Mouse (Mus musculus): ENCODE results near the gene Lce1j.
"Not testable (repeated sequence)": the region's sequence is repeated elsewhere in the genome, so short reads cannot be mapped to it uniquely, and the experiment has no call there.

The Lce1j gene

GRCm38 (mm10) chr3:92790414-92790813 lies at the start of gene Lce1j:
Gene Lce1j, minus strand, starts transcription at chr3:92790514.
- DNase-seq (ENCODE audit: low read depth, low spot score): no peak

DNA sequence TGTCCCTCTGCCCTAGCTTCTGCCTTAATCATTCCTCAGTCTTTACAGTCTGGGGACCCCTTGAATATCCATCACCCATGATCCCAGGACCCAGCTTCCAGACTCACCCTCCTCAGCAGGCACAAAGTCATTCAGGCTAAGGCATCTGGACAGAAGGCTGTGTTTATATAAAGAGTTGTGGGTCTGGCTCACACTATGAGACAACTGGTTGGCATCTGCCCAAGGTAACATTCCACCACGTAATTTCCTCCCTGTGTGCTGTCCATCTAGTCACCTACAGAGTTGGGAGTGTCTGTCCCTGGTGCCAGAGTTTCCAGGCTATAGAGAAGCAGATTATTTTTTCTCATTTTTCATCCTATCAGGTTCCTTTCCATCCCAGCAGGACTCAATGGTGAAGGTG lies 36.8 kb upstream of the Lce1j start, which contains the start of gene Kprp:
TSS of gene Kprp (minus strand) at position 140 of the 400 bp plus-strand sequence.
- DNase-seq (ENCODE audit: low read depth, low spot score): no peak

DNA sequence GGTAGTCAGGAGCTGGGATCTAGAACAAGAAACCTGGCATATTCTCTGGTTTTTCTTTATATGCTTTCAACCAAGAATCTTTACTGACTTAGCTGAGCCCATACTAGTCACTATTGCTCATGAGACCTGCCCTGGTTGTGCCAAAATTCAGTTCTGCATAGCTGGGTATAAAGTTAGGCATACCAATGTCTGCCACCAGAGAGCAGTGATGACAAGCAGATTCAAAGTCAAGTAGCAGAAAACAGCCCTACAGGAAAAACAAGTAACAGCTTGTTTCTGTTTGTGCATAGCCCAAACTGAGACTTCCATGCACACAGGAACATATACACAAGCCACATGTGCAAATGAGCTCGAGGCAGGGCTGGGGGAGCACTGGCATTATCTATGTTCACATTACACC lies 35.5 kb upstream of the Lce1j start:
- DNase-seq (ENCODE audit: low read depth, low spot score): no peak

DNA sequence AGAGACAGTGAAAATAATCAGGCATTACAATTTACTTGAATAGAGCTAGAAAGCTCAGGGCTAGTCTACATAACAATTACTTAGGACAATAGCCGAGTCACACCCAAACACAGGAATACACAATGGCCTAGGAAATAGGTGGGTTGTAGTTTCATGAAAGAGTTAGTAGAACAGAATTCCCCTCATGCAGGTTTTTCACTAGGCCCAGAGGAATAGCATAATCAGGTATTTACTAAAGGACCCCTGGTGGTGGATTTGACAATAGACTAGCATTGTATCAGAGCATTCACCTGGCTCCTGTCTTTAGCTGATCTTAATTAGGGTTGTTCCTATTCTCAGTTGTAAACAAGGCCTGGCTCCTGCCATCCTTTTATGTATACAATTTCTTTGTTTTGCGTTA lies 25.7 kb upstream of the Lce1j start:
- not testable (repeated sequence) for DNase-seq (ENCODE audit: low read depth, low spot score)

GRCm38 (mm10) chr3:92815581-92815980 lies 25.3 kb upstream of the Lce1j start:
- no peak for DNase-seq (ENCODE audit: low read depth, low spot score)

DNA sequence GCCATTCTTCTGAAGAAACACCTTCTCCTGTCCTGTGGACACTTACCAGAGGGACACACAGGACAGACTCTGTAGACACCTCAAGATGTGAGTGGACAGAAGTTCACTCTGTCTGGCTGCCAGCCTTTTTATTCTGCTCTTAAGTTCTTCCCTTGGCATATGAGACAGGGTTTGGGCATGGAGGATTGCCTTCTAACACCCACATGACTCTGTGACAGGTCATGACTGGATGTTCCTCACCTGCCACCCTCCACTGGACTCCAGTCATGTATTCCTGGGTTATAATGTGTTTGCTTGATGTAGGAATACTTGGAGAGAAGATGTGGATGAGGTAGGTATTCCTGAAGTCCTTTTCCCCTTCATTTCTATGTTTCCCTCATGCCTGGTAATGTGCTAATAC lies 17.5 kb upstream of the Lce1j start, which contains the start of gene Lce1k:
TSS of gene Lce1k (minus strand) at position 101 of the 400 bp plus-strand sequence.
- DNase-seq (ENCODE audit: low read depth, low spot score): no peak

DNA sequence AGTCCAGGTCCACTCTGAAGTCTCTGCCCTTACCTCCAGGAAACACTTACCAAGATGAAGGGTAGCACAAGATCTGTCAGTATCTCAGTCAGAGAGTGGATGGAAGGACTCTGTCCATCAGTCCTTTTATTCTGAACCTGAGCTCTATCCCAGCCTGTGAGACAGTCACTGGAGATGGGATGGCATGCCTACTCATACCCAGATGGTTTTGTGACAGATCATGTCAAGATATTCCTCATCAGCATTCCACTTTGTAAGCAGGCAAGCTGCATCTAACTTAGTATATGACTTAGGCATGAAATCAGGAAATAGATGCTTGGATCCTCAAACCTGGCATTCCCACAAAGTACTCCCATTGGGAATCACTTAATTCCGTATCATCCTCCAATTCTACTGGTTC lies 11.5 kb downstream of the Lce1j start, which contains the start of gene Lce1i:
TSS of gene Lce1i (minus strand) at position 101 of the 400 bp plus-strand sequence.
- no peak for DNase-seq (ENCODE audit: low read depth, low spot score)

GRCm38 (mm10) chr3:92771573-92771972 lies 18.7 kb downstream of the Lce1j start:
- DNase-seq (ENCODE audit: low read depth, low spot score): no peak

GRCm38 (mm10) chr3:92764965-92765364 lies 25.3 kb downstream of the Lce1j start, which contains the start of gene Lce1h:
Gene Lce1h, minus strand, starts transcription at chr3:92765065.
- DNase-seq (ENCODE audit: low read depth, low spot score): no peak

- DNase-seq (ENCODE audit: low read depth, low spot score): no peak
These were observed 37.1 kb downstream of the Lce1j start for GRCm38 (mm10) chr3:92753197-92753596.

DNA sequence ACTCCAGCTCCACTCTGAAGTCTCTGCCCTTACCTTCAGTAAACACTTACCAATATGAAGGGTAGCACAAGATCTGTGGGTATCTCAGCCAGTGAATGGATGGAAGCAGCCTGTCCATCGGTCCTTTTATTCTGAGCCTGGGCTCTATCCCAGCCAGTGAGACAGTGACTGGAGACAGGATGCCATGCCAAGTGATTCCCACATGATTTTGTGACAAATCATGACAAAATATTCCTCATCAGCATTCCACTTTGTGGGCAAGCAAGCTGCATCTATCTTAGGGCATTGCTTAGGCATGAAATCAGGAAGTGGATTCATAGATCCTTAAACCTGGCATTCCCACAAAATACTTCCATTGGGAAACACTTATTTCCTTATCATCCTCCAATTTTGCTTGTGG lies 38.1 kb downstream of the Lce1j start, which contains the start of gene Lce1g:
TSS of gene Lce1g (minus strand) at position 101 of the 400 bp plus-strand sequence.
- DNase-seq (ENCODE audit: low read depth, low spot score): no peak

DNA sequence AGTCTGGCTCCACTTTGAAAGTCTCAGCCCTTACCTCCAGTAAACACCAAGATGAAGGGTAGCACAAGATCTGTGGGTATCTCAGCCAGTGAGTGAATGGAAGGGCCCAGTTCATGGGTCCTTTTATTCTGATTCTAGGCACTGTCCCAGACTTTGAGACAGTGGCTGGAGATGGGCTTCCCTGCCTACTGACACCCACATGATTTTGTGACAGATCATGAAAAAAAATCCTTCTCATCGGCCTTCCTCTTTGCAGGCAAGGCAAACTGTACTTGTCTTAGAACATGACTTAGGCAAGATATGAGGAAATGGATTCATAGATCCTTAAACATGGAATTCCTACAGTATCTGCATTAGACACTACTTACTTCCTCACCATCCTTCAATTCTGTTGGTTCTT lies 51.3 kb downstream of the Lce1j start, which contains the start of gene Gm38119:
TSS of gene Gm38119 (minus strand) at position 101 of the 400 bp plus-strand sequence.
- no peak for DNase-seq (ENCODE audit: low read depth, low spot score)

Measured in CD4-positive, CD25-positive, alpha-beta regulatory T cell, adult 2 months (primary cell).